8 mouse cellular contexts compared by ENCODE assay signal in the genomic region with DNA sequence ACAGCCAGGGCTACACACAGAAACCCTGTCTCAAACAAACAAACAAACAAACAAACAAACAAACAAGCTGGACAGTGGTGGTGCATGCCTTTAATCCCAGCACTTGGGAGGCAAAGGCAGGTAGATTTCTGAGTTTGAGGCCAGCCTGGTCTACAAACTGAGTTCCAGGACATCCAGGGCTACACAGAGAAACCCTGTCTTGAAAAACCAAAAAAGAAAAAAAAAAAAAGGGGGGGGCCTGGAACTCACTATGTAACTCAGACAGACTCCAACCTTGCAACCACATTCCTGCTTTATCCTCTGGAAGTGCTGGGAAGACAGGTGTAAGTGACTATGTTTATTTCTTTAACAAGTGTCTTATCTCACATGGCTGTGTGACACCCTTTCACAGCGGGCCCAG. TPM values are rescaled to one million over a fixed set of nuclear protein-coding genes. Genes with fewer than 3 reads are reported as not detected.
DNase-seq lines count a peak whose midpoint lies in the region; ATAC-seq and TF ChIP-seq lines count a peak whose summit lies in the region.
"Not testable (repeated sequence)": the region's sequence is repeated elsewhere in the genome, so short reads cannot be mapped to it uniquely, and the experiment has no call there.

A gene (plus strand): TSS at position 301 of the 400 bp plus-strand sequence.

- not testable (repeated sequence) for H3K4me1 ChIP-seq in ES-Bruce4 (ENCODE audit: control insufficient read depth, insufficient read depth, low read length)
- peaks cover 46% of the 10 kb centered on the region for H3K4me1 ChIP-seq in embryonic facial prominence, embryonic 13.5 days
- peaks cover 43% of the 10 kb centered on the region for H3K4me1 ChIP-seq in hindbrain, embryonic 15.5 days (replicated peaks)
- H3K4me1 ChIP-seq in liver, adult 2 months (ENCODE audit: control insufficient read depth, insufficient read depth, low read length), result peaks cover 14% of the 10 kb centered on the region
- H3K4me1 ChIP-seq in midbrain, embryonic 10.5 days, result peaks cover 48% of the 10 kb centered on the region
- peaks cover 27% of the 10 kb centered on the region for H3K4me1 ChIP-seq in olfactory bulb, adult 2 months (ENCODE audit: control insufficient read depth, insufficient read depth, low read length)

- peak within 1 kb of the TSS; percentile 84 for H3K9ac ChIP-seq in ES-Bruce4 (ENCODE audit: low read depth, poor library complexity, severe bottlenecking)
- peak within 1 kb of the TSS; percentile 71 for H3K9ac ChIP-seq in embryonic facial prominence, embryonic 13.5 days
- peak within 1 kb of the TSS; percentile 55 for H3K9ac ChIP-seq in hindbrain, embryonic 15.5 days
- H3K9ac ChIP-seq in liver, adult 2 months (ENCODE audit: low read depth, low read length), result peak within 1 kb of the TSS; percentile 52

- H3K4me2 ChIP-seq in embryonic facial prominence, embryonic 13.5 days, result peak within 1 kb of the TSS; percentile 99
- H3K4me2 ChIP-seq in hindbrain, embryonic 15.5 days, result peak within 1 kb of the TSS; percentile 99

- not testable (repeated sequence) for H3K79me2 ChIP-seq in liver, adult 2 months (ENCODE audit: control insufficient read depth, insufficient read depth, low read length)

- not testable (repeated sequence) for H3K27me3 ChIP-seq in ES-Bruce4 (ENCODE audit: control insufficient read depth, insufficient read depth, low read length, poor library complexity, severe bottlenecking); hindbrain, embryonic 15.5 days; liver, adult 2 months (ENCODE audit: control insufficient read depth, insufficient read depth, low read length)
- peaks cover 35% of the 10 kb centered on the region for H3K27me3 ChIP-seq in embryonic facial prominence, embryonic 13.5 days
- peaks cover 12% of the 10 kb centered on the region; the same call in 1 of the 2 replicates for H3K27me3 ChIP-seq in midbrain, embryonic 10.5 days (ENCODE audit: low read depth, poor library complexity, severe bottlenecking)

- 63% methylated on average over 1 of the region's 1 CpGs for WGBS in embryonic facial prominence, embryonic 13.5 days
- WGBS in hindbrain, embryonic 15.5 days, result 58% methylated on average over 1 of the region's 1 CpGs
- WGBS in liver, adult 2 months, result 84% methylated on average over 1 of the region's 1 CpGs
- WGBS in midbrain, embryonic 10.5 days, result 67% methylated on average over 1 of the region's 1 CpGs
- 64% methylated on average over 1 of the region's 1 CpGs for WGBS in olfactory bulb, adult 2 months

- H3K36me3 ChIP-seq in ES-Bruce4 (ENCODE audit: control insufficient read depth, insufficient read depth, low read length, poor library complexity, severe bottlenecking); embryonic facial prominence, embryonic 13.5 days; hindbrain, embryonic 15.5 days; liver, adult 2 months (ENCODE audit: control insufficient read depth, insufficient read depth, low read length); midbrain, embryonic 10.5 days: not testable (repeated sequence)

- H3K27ac ChIP-seq in ES-Bruce4 (ENCODE audit: insufficient read depth, low read length), result peak within 1 kb of the TSS; percentile 85
- peak within 1 kb of the TSS; percentile 44 for H3K27ac ChIP-seq in embryonic facial prominence, embryonic 13.5 days
- peak within 1 kb of the TSS; percentile 71 for H3K27ac ChIP-seq in hindbrain, embryonic 15.5 days (replicated peaks)
- not testable (repeated sequence) for H3K27ac ChIP-seq in liver, adult 2 months (replicated peaks; ENCODE audit: insufficient read depth, low read depth, low read length)
- peak within 1 kb of the TSS; percentile 79 for H3K27ac ChIP-seq in midbrain, embryonic 10.5 days (replicated peaks)
- peak within 1 kb of the TSS; percentile 13; the same call in 1 of the 2 replicates for H3K27ac ChIP-seq in olfactory bulb, adult 2 months (ENCODE audit: insufficient read depth, low read depth, low read length)

- DNase-seq in gonadal fat pad, adult 2 months (ENCODE audit: low read depth); layer of hippocampus, postnatal 14 days (ENCODE audit: low spot score in 2 of 2); liver, adult 2 months (ENCODE audit: extremely low read depth, low read depth, low spot score); midbrain, embryonic 10.5 days (ENCODE audit: low spot score): not testable (repeated sequence)

- ATAC-seq in embryonic facial prominence, embryonic 13.5 days (ENCODE audit: insufficient number of reproducible peaks, insufficient read depth, low FRiP score, low TSS enrichment, low read depth); hindbrain, embryonic 15.5 days (ENCODE audit: low FRiP score, low read depth): not testable (repeated sequence)

- not testable (repeated sequence) for TF ChIP-seq CTCF in ES-Bruce4 (IDR thresholded peaks at IDR 0.05; ENCODE audit: low read depth, low read length); liver, adult 2 months (IDR thresholded peaks at IDR 0.05; ENCODE audit: low read depth, low read length); olfactory bulb, adult 2 months (IDR thresholded peaks at IDR 0.05; ENCODE audit: insufficient read depth, low read depth, low read length)

- TF ChIP-seq EP300 in ES-Bruce4 (IDR thresholded peaks at IDR 0.05; ENCODE audit: insufficient read depth, low read depth, low read length), result not testable (repeated sequence)

- H3K9me3 ChIP-seq in ES-Bruce4 (replicated peaks; ENCODE audit: control insufficient read depth, insufficient read depth, low read length, poor library complexity, severe bottlenecking); embryonic facial prominence, embryonic 13.5 days; hindbrain, embryonic 15.5 days; midbrain, embryonic 10.5 days (replicated peaks): not testable (repeated sequence)

- H3K4me3 ChIP-seq in ES-Bruce4 (ENCODE audit: low read depth, low read length), result peak within 1 kb of the TSS; percentile 47
- H3K4me3 ChIP-seq in embryonic facial prominence, embryonic 13.5 days, result peak within 1 kb of the TSS; percentile 68
- peak within 1 kb of the TSS; percentile 60 for H3K4me3 ChIP-seq in hindbrain, embryonic 15.5 days
- H3K4me3 ChIP-seq in liver, adult 2 months (ENCODE audit: insufficient read depth, low read depth, low read length), result peak within 1 kb of the TSS; percentile 84
- H3K4me3 ChIP-seq in midbrain, embryonic 10.5 days, result peak within 1 kb of the TSS; percentile 95
- H3K4me3 ChIP-seq in olfactory bulb, adult 2 months (ENCODE audit: insufficient read depth, low read depth, low read length), result peak within 1 kb of the TSS; percentile 92

- TF ChIP-seq POLR2A in ES-Bruce4 (IDR thresholded peaks at IDR 0.05; ENCODE audit: insufficient read depth, low read length); liver, adult 2 months (IDR thresholded peaks at IDR 0.05; ENCODE audit: extremely low read depth, insufficient read depth, low read length); olfactory bulb, adult 2 months (IDR thresholded peaks at IDR 0.05; ENCODE audit: insufficient read depth, low read depth, low read length): not testable (repeated sequence)

RNA-seq across cellular contexts. Expression of the gene that starts here (rescaled TPM):
- 38.5 and 38.7 TPM in 2 replicates for polyA plus RNA-seq in ES-Bruce4 (2011; ENCODE audit: insufficient read depth, insufficient read length, low read depth, missing spikeins)
- polyA plus RNA-seq in embryonic facial prominence, embryonic 13.5 days (2015; fragmentation: Nextera tagmentation; extraction: Ambion mirVana), result 4.8 and 5.2 TPM in 2 replicates
- polyA plus RNA-seq in gonadal fat pad, adult 2 months (2012; rRNA removed), result 13.2 and 14.9 TPM in 2 replicates
- 28.9 and 31.7 TPM in 2 replicates for polyA plus RNA-seq in hindbrain, embryonic 15.5 days (2015; fragmentation: Nextera tagmentation; extraction: Ambion mirVana)
- 10 to 100 TPM; 16.6 to 20.4 TPM for total RNA-seq in layer of hippocampus, postnatal 14 days (2021)
- 6.0 and 7.2 TPM in 2 replicates for total RNA-seq in liver, adult 2 months (2014; rRNA removed)
- 15.2 and 27.9 TPM in 2 replicates for polyA plus RNA-seq in liver, adult 2 months (2012; rRNA removed)
- polyA plus RNA-seq in midbrain, embryonic 10.5 days (2016; fragmentation: Nextera tagmentation; extraction: Ambion mirVana), result 14.4 and 17.1 TPM in 2 replicates
- not detected in 2 replicates for polyA plus RNA-seq in olfactory bulb, adult 2 months (2012; ENCODE audit: insufficient read depth, insufficient read length, low replicate concordance, missing spikeins)
